Mouse (Mus musculus): ENCODE results near the gene Dnmbp.
A peak's percentile ranks its signal among the peaks of the same experiment; 100 is the strongest.

The Dnmbp gene

DNA sequence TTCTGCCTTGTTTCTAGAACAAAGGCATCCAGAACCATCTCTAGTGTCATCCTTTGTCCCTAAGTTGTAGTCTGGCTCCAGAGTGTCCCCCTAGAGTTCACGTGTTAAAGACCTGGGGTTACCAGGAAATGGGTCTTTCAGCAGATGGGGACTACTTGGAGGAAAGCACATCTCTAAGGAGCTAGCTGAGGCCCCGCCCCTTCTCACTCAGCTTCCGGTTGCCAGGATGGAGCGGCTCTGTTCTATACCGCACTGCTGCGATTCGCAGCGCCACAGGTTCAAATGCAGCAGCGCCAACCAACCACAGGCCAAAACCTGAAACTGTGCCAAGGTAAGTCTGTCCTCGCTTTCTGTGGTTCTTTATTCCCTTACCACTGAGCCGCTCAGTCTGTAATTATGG is 65.6 kb downstream of the Dnmbp start:
- no peak for DNase-seq

DNA sequence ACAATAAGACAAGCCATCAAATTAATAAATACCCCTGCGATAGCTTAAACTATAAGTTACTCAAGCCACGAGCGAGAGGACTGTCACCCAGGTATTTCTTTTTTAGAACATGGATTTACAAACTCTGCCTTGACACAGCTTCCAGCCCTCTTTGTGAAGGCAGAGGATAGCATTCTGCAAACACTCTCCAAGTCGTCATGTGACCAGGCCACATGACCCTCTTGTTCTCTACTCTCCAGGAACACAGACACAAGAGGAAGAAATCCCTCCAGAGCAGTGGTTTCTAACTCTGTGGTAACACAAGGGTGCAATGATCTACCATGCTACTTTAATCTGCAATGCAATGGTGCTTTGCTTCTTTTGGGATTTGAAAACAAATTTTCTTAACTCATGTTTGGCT is 69.6 kb downstream of the Dnmbp start:
- no peak for DNase-seq

DNA sequence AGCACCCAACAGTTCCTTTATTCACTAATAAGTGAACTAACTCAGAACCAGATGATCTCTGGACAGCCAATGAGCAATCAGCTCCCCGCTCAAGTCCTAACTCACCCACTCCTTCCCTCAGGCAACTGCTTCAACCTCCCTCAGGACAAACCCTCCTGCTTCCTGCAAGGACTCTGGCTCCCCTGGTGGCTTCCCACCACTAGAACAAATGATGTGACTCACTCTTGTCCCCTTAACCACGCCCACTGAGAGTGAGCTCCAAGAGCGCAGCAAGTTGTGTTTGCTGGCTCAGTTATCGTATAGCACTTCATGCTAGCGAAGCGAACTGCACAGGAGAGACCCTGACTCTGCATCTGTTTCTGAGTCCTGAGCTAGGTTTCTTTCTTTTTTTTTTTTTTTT is 82.6 kb downstream of the Dnmbp start:
- no peak for DNase-seq

DNA sequence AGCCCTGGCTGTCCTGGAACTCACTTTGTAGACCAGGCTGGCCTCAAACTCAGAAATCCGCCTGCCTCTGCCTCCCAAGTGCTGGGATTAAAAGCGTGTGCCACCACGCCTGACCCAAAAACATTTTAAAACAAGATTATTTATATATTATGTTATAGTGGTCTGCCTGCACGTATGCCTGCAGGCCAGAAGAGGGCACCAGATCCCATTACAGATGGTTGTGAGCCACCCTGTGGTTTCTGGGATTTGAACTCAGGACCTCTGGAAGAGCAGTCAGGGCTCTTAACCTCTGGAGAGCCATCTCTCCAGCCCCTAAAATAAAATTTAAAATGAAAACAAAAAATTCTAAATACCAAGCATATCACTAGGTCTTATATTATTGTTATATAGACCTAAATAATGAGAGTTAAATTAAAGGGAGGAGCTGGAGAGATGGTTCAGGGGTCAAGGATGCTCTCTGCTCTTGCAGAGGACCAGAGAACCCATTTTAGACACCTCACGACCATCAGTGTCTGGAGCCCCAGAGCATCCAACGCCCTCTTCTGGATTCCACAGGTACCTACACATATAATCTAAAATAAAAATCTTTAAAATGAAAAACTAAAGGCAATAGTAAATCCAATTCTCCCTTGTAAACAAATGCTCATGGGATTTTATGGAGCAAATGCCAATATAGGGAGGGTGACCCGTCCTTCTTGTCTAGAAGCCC is 87.0 kb downstream of the Dnmbp start:
- no peak for DNase-seq

DNA sequence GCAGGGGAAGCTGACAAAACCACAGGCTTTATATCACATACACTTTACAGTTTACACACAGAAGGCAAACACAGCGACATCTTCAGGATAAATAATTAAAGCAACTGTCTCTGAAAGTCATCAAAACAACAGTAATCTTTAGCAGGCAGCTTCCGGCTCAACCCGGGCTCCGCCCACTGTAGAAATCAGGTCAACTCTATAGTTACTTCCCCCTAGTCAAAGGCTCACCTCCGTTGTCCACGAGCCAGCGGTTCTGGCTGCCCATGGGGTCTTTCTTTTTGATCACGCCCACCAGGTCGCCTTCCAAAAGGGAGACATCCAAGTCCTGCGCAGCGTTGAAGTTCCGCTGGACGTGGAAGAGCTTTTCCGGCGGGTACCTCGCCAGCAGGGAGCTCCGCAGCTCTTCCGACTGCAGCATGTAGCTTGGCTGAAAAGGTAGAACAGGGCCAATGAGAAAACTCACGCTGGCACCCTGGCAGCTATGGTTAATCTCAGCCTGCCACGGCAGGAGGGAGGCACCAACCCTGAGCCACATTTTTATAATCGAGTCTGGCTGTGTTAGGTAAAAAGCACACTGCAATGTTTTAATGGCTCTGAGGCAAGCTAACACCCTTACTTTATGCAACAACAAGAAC is 87.9 kb downstream of the Dnmbp start:
- DNase-seq = peak; percentile 62

DNA sequence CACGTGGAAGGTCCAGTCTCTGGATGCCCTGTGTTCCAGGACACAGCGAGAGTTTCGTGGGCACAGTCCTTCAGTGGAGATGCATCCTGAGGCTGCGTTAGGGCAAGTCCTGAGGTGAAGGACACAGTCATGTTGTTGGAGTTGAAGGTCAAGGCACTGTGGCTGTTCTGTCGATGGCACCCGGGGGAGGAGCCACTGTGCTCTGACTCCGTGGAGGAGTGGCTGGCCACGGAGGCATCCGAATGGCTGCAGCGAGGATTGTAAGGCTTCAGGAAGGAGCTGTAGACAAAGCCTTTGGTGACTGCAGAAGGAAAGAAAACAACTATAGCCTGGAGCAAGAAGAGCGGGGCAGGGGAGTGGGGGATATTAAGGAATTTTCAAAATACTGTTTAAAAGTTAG is 90.0 kb downstream of the Dnmbp start:
- DNase-seq = no peak

DNA sequence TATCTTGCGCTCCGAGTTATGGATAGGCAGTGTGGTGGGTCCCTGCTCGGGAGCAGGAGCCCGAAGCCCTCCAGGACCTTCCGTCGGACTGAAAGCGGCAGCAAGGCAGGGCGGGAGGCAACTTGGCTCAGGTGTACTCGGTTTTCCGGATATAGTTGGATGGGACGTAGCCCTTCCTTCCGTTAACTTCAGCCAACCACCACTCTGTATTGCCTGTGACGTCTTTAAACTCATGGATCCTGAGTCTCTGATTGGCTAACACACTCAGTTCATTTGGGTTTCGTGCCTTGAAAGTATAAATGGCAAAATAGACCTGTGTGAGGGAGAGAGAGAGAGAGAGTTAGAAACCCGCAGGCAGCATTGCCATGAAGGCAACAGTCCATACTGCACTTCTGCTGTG is 92.0 kb downstream of the Dnmbp start:
- no peak for DNase-seq

DNA sequence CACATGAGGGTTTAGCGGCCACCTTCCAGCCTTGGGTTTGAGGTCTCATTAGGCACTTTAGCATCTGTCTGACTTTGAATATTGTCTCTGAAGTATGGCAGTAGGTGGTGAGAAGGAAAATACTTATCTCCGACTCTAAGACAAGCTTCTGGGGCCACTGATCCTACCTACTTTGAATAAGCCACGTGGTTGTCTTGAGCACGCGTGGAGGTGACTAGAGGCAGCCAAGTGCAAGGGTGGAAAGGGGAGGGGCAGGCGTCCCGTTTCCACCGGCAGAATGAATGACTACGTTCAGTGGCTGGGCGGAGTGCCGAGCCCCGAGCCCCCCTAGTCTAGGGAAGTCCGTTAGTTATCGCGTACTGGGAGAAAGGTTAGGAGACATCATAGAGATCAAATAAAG is 92.9 kb downstream of the Dnmbp start:
- DNase-seq = no peak

DNA sequence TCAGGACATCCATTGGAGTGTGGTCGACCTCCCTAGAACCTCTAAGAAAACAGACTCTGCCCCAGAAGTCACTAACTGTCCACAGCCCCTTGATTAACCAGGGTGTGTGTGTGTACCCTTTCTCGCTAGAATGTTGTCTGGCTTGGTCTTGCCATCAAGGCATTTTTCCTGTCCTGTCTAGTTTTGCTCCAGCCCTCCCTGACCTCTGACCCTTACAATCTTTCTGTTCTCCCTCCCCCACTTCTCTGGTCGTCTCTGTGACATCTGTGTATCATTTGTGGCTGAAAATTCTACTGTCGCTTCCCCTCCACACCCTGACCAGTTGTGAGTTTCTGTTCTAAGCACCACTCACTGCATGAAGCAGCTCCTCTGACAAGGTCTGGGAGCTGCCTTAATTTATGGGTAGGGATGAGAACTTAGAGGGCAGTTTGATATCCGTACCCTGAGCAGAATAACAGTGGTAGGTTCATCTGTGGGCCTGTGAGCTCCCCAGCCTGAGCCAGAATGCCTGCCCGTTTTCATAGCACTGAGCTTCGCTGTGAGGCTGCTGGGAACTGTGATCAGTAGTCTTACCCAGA is 94.6 kb downstream of the Dnmbp start:
- no peak for DNase-seq

DNA sequence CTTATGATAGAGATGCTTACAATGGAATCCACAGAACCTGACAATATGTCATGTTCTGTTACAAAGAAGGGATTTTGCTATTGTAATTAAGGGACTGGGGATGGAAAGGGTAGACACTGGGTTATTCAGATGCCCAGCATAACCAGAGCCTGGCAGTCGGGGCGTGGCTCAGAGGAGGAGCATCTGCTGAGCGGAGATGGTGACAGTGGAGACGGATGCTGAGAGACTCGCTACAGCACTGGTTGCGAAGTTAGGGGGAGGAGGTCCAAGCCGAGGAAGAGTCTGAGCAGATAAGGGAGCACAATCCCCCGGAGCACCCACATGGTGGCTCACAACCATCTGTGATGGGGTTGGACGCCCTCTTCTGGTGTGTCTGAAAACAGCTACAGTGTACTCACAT is 96.8 kb downstream of the Dnmbp start:
- no peak for DNase-seq

DNA sequence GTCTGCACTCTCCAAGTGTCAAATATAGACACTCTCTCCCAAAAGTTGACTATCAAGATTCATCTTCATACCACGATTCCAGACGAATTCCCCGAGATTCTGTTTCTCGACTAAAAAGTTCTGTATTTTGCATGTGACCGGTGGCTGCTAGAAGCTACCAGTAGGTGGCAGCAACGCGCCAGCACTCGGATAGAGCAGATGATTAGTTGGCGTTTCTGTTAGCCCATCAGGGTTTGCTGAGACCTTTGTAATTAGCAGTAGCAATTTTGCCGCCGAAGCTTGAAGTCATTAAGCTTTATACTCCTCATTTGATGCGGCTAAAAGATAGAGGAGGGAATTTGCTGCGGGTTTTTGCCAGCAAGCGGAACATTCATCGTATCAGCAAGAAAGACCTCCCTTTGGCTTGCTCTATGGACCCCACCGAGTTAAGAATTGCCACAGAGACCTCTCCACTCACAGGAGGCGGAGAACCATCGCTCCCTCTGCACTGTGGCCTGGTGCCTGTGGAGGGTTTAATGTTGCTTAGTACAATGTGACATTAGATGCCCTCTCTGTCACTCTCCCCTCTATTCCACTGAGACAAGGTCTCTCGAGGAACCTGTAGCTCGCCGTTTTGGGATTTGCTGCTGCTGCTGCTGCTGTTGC is 107.4 kb downstream of the Dnmbp start:
- peak; percentile 66 for DNase-seq

DNA sequence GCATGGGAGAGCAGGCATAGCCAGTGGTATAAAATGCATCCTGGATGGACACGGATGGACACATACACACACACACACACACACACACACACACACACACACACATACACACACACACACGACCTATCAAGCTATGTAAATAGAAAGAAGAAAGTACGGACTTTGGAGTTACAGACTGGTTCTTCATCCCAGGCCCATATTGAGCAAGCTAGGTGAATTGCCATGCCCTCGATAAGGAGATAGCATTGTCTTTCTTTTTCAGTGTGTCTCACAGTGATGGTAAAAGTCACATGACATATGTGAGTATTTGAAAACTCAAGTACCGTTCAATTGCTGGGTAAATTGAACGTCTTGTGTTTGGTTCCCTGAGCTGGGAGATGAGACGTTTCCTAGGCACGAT is 113.1 kb downstream of the Dnmbp start:
- DNase-seq = no peak

DNA sequence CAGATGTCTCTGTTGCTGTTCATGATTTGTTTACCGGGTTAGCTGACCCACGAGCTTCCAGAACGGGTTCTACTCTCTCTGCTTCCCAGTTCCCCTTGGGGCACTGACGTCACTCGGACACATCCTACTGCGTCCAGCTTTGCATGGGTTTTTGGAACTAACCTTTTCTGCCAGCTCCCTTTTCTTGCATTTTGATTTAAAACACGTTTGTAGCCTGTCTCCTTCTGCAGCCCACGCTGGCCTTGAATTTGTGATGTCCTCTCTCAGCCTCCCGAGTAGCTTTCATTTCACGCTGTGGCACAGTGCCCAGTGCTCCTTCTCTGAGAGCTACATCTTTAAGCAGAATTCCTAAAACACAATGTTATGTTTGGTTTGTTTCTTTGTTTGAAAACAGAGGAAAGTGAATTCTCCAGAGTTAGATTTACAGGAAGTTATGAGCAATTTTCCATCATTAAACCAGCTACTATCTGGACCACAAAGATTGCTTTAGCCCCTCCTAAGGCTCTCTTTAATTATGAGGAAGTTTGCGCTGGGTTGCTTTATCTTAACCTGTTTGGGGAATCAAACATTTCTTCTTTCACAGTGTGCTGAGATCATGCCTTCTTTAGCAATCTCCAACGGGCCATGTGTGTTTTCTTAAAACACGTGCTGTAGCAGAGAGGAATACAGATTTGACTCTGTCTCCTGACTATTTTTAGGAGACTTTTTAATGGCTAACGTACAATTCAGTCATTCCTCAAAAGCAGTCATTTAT is 124.2 kb downstream of the Dnmbp start:
- DNase-seq = no peak

DNA sequence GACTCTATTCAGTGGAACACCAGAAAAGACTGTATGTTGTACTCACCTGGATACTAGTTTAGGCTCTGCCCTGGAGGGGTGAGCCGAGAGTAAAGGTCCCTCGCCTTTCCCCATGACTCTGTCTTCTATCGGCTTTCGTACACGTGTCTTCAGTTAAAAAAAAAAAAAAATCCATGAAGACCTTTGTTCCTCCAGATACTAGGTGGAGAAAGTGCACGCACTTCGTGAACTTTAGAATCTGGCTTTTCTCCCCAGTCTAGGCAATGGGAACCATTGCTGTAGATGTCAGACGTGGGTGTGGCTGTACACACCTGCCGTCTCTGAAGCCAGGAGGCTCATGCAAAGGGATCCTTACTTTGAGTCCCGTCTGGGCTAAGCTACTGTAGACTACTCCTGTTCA is 126.7 kb downstream of the Dnmbp start:
- no peak for DNase-seq

DNA sequence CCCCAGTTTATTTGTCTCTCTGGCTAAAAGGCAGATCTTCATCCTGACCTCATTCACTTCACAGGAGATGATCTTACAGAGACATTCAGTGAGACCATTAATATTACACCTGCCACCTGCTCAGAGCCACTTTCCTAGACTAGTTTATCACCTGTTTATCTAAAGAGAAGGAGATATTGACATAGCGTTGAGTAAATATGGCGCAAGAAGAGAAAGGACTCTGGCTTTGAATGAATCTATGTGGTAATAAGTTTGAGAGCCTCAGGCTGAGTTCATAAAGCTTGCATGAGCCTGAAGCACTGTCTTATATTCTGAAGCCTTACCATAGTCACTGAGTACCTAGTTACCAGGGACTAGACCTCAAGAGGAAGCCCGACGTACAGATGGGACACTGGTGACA is 128.6 kb downstream of the Dnmbp start:
- no peak for DNase-seq

DNA sequence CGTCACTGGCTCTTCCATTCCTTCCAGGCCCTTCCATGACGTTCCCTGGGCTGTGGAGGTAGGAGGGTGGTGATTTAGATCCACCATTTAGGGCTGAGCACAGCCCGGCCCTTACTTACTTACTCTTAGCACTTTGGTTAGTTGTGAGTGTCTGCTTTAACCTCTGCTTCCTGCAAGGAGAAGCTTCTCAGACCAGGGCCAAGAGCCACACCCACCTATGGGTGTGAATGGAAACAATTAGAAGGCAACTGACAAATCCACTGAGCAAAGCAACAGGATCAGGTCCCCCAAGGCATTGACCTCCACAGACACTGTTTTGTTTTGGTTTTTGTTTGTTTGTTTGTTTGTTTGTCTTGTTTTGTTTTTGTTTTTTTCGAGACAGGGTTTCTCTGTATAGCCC is 130.7 kb downstream of the Dnmbp start:
- no peak for DNase-seq

DNA sequence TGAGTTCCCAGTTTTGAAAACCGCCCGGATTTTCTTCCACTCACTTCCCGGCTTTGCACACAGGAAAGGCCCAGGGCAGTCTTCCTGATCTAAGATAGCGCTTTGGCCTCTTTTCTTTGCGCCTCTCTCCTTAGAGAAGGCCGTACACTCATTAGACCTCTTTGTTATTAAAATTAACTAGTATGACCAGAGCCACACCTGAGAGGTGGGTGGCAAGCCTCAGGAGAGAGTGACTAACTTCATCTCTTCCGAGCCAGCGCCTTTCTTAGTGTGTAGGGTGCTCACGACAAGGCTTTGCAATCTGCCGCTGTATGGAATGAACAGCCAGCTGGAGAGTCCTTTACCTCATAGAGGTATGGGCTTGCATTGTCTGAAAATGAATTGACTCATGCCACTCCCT is 136.1 kb downstream of the Dnmbp start:
- no peak for DNase-seq

DNA sequence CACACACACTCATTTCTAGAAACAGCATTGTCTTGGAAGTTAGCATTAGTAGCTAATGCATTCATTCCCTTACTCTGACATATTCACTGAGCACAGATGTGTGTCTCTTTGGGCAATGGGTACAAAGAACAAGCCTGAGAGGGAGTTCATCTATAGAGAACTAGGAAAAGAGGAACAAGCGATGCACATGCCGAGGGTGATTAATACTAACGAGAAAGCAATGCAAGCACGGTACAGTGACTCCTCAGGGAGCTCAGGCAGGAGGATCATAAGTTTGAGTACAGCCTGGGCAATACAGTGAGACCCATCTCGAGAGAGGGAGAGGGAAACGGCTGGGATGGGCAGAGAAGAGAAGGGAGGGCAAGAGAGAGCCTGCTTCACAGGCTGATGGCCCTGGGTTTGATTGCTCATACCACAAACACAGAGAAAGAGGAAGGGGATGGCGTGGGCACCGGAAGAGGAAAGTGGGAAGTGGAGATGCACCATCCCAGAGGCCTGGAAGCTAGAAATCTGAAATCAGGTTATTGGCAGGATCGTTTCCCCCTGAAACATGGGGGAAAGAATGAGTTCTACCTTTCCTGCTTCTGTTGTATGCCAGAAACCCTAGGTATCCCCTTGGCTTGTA is 138.5 kb downstream of the Dnmbp start:
- DNase-seq = no peak

DNA sequence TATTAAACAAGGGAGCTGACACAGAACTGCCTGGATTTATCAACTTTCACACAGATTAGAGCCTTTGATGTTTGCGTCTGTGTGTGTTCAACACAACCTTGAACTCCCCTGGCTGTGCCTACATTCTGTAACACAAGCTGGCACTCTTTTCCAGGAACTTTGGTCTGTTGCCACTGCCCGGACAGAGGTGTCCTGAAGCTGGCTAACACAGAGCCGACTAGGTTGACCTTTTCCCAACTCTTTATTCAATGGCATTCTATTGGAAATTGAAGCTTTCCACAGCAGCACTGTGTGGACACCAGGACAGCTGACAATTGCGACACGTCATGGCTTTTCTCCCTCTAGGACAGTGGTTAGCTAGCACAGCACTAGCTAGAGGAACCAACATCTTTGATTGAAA is 142.8 kb downstream of the Dnmbp start:
- DNase-seq = no peak

Data from thymus, postnatal 14 days (tissue).